Mouse (Mus musculus): Measurements from ENCODE around the gene Slc30a3.

The Slc30a3 gene

DNA sequence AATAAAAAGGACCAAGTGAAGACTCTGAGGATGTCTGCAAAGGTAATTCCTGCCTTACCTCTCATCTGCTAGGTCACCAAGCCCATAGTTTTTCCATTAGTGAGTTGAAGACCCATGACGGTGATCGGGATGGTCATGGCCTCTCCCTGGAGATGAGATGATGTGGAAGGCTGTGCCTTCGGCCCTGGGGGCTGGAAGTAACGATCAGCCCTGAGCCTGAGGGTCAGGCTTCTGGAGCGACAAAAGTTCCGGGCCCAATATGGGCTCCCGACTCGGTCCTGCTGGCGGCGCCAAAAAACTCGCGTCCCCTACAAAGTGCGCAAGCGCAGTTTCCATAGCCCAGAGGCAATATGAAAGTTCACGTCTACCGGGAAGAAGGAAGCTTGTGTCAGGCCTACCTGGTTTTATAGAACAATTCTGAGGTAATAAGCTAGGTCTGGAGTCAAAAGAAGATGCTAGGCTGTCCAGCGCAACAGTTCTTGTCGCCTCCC, at the start of gene Slc30a3:
TSS of gene Slc30a3 (minus strand) at position 238 of the 491 bp plus-strand sequence.
- no peak for DNase-seq (ENCODE audit: extremely low spot score, low read depth, low spot score)

DNA sequence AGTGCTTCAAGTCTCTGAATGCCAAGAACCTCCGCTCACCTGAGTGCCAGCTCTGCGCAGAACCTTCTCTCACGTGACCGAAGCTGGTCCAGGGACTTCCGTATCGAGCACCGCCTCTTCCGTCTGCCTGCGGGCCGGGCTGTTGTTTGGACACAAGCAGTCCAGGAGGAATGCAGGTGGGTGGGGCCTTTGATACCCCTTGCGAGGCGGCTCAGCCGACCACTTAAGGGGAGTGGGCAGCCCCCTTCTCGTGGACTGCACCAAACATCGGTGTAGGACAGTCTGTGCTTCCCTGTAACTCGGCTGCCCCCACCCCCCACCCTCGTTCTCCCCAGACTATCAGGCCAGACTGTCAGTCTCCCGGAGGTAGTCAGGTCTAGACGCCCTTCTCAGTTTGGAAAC, 46.1 kb upstream of the Slc30a3 start, which contains the start of gene Mpv17:
TSS of gene Mpv17 (minus strand) at position 100 of the 402 bp plus-strand sequence.
- peak; percentile 31 for DNase-seq (ENCODE audit: extremely low spot score, low read depth, low spot score)

DNA sequence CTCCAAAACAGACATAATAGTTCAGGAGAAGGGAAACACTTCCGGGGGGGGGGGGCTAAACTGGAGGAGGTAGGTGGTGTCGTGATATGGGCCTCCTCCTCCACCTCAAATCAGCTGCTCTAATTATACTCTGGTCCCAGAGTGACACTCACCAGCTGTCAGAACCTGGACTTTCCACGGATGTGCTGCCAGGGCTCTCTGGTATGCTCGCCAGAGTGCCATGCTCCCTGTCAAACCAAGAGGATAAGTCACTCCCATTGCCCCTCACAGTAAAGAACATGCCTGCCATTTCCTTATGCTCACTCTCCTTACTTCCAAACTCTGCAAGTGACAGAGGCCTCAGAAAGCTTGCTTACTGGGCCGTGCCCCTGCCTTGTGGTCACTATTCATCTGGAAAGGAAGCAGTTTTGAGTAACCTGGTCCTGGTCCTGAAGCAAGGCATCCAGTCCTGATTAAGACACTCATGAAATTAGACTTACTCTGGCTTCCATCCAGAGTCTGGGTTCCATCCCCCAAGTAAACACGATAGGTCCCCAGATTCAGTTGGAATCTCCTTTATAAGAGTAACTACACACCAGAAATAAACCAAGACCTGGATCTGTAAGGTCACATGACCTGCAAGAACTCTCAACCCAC, 45.6 kb upstream of the Slc30a3 start:
- no peak for DNase-seq (ENCODE audit: extremely low spot score, low read depth, low spot score)

DNA sequence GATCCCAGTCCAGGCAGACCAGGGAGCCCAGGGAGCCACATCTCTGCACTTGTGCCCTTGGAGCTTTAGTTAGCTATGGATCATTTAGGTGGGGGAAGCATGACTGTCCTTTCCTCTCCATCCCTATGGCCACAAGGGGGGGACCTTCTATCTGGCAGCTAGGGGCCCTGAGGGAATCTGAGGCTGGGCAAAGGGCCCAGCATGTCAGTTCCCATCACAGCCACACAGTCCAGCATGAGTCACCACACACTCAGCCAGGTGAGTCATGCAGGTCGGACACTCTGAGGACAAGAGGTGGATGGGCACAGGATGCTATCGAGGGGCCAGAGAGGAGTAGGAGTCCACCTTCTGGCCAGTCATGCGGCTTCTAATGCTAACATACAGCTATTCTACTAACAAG, 43.7 kb upstream of the Slc30a3 start:
- no peak for DNase-seq (ENCODE audit: extremely low spot score, low read depth, low spot score)

DNA sequence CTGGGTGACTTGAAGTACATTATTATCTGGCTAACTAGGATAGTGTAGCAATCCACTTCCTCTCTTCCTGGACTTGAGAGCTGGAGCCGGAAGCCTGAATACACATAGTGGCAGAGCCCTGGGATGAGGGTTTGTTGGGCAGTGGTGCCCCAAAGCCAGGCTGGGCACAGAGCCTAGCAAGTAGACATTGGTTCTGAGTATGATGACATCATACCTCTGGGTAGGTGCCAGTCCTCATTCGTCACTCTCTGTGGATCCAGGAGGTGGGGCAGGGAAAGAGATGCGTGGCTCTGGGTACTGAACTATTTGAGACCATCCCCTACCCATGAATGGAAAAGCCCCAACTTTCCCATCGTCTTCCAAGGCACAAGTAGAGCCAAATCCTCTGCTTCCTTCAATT, 41.7 kb upstream of the Slc30a3 start:
- DNase-seq (ENCODE audit: extremely low spot score, low read depth, low spot score), result no peak

DNA sequence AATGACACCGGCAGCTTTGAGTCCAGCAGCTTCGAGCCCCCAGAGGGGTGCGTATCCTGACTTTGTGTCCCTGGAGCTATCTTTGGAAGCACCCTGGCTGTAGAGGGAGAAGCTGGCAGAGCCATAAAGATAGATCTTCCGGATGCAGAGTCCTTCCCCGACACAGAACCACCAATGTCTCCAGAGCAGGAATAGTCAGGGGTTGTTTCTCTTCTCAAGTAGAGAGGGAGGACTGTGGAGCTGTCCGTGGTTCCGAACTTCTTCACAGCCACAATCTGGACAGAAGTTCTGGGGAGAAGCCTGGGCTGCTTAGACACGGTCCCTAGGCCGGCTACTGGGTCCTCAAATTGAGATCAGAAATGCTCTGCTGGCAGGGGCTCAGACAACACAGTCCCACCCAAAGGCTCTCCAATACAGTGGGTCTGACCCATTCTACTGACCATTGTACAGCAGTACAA, 31.0 kb upstream of the Slc30a3 start:
- no peak for DNase-seq (ENCODE audit: extremely low spot score, low read depth, low spot score)

DNA sequence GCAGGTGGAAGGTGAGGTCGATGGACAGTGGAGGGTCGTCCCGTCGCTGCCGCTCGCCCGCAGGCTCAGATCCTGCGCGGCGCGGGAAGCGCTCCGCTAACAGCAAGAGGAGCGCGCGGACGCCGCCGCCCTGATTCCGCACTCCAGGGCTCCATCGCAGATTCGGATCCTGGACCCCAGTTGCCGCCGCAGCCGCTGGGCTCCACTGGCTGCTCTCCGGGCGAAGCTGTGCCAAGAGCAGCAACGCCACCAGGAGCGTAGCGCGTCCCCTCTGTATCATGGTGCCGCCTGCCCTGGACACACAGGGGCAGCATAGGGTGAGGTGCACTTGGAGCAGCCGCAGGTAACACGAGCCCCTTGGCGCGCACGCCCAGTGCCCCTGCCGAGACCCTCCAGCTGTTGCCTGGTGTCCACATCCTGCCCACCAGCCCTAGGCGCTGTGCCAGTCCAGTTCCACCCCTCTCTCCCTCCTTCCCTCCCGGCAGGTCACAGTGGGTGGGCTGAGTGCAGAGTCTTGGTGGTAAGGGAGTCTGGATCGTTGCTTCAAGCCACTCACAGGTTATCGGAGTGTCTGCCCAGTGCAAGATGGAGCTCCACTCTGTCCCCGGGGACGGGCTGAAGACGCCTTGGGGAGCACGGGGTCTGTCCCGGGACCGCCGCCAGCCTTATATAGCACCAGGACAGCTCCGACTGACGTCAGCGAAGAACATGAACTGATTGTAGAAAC, 30.4 kb upstream of the Slc30a3 start, which contains the start of gene Ucn:
TSS of gene Ucn (minus strand) at position 589 of the 727 bp plus-strand sequence.
- no peak for DNase-seq (ENCODE audit: extremely low spot score, low read depth, low spot score)

DNA sequence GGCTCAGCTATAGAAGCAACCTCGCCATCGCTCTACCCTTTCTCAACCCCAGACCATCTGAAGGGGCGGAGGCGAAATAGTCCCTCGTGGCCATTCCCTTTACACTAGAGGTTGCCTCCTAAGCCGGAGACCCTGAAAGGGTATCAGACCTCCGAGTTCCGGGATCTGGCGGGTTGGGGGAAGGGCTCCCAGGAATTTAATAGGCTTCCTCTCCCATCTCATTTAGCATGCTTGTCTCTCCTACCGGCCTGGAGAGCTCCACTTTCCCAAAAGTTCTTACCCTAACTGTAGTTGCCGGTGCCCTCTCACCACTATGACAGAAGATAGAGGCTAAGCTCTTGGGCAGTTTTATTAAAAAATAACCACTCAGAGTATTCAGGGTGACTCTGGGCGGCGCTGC, 29.6 kb upstream of the Slc30a3 start:
- DNase-seq (ENCODE audit: extremely low spot score, low read depth, low spot score), result no peak

DNA sequence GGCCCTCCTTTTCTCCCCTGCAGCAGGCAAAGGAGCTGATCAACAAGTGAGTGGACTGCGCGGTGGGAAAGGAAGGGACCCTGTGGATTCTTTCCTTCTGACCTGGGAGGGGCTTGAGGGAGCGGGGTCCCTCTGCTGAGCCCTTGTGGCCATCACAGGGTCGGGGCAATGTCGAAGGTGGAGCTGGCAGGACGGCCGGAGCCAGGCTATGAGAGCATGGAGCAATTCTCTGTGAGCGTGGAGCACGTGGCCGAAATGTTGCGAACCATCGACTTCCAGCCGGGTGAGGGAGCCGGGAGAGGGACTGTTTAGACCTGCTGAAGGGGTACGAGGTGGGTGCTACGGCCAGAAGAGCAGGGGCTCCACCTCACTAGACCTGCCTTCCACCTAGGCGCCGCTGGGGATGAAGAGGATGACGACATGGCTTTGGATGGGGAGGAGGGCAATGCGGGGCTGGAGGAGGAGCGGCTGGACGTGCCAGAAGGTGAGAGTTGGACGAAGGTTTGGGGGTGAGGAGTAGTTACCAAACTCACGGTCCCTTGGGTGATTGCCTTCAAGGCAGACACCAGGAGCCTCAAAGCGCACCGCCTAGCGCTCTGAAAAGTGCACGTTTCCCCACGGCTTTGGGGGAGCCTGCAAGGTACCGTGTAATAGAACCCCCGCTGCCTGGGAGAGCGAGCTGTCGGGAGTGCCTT, 28.8 kb upstream of the Slc30a3 start:
- DNase-seq (ENCODE audit: extremely low spot score, low read depth, low spot score), result no peak

DNA sequence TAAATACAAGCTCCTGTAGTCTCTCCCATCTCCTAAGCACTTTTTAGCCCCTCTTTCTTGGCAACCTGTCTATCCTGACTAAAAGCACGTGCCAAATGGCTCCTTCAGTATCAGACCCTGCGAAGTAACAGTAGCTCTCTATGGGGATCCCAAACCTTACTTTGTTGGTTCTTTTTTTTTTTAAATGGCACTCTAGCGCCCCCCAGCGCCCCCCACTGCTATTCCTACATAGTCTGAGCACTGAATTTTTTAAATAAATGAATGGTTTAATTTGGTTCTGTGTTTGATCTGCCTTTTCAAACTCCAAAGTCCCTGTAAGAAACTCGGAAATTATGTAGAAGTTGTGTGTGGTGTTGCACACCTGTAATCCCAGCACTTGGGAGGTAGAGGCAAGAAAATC, 18.0 kb upstream of the Slc30a3 start:
- DNase-seq (ENCODE audit: extremely low spot score, low read depth, low spot score), result no peak

DNA sequence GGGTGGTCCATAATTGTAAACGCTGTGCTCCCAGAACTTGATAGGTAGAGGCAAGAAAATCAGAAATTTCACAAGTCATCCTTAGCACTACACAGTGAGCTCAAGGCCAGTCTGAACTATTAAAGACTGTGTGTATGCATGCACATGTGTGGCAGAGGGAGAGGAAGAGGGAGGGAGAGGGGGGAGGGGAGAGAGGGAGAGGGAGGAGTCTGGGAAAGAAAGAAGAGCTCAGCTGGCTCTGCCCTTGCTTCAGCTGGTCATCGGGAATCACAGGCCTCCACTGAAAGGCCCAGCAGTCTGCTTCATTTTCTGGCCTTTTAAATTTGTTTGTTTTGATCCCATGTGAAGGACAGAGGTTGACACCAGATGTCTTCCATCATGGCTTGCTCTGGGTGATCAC, 15.4 kb upstream of the Slc30a3 start:
- no peak for DNase-seq (ENCODE audit: extremely low spot score, low read depth, low spot score)

DNA sequence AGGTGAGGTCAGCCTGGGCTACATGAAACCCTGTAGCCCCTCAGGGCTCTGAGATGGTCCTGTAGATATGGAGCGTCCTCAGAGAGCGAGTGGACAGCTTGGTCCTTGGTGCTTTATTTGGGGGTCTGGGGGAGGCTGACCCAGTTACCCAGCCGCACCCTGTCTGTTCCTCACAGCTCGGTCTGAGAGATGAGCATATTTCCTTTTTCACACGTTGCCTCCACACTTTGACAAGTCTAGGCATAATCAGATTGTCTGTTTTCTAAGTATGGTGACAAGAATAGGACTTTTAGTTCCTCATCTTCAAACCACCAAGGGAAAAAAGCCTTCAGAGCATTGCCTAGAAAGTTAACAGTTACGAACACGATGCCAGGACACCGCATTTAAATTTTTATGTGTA, 13.1 kb upstream of the Slc30a3 start:
- DNase-seq (ENCODE audit: extremely low spot score, low read depth, low spot score), result no peak

DNA sequence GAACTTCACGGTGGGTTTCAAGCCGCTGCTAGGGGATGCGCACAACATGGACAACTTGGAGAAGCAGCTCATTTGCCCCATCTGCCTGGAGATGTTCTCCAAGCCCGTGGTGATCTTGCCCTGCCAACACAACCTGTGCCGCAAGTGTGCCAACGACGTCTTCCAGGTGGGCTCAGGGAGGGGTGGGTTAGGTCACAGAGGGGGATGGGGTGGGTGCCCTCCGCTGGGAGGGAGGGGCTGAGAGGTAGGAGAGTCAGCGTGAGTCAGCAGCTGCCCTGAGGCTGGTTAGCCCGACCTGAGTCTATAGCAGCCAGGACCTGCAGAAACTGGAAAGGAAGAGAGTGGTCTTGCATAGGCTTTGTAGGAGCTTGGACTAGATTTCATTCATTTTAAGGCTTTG, 8.9 kb upstream of the Slc30a3 start:
- DNase-seq (ENCODE audit: extremely low spot score, low read depth, low spot score), result no peak

DNA sequence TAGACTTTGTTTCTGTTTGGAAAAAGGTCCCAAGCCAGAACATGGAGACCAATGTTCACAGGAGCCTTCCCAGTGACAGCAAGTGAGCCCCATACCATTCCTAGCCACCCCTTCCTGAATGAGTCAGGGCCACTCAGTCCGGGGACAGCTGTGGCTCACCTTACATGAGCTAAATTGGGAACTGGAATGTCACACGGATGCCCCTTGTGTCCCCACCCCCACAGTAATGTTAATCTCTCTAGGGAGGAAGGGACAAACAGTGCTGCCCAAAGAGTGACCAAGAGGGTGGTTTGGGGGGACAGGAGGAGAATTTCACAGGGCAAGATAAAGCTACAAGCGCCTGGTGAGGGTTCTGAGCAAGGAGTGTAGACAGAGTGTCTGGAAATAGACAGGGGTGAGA, 8.3 kb upstream of the Slc30a3 start, which contains the start of gene Trim54:
TSS of gene Trim54 (plus strand) at position 359 of the 400 bp plus-strand sequence.
- no peak for DNase-seq (ENCODE audit: extremely low spot score, low read depth, low spot score)

DNA sequence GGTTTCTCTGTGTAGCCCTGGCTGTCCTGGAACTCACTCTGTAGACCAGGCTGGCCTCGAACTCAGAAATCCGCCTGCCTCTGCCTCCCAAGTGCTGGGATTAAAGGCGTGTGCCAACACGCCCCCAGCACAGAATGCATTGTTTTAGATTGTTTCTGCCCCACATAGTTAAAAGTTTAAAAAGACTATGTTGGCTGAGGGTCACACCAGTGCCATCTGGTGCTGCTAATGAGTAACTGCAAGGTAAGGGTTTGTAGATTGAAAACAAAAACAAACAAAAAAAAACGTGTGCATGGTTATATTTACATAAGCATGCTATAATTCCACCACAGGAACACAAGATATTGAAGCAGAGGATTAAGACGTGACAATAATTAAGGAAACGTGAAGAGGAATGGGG, 2.7 kb upstream of the Slc30a3 start:
- DNase-seq (ENCODE audit: extremely low spot score, low read depth, low spot score), result no peak

DNA sequence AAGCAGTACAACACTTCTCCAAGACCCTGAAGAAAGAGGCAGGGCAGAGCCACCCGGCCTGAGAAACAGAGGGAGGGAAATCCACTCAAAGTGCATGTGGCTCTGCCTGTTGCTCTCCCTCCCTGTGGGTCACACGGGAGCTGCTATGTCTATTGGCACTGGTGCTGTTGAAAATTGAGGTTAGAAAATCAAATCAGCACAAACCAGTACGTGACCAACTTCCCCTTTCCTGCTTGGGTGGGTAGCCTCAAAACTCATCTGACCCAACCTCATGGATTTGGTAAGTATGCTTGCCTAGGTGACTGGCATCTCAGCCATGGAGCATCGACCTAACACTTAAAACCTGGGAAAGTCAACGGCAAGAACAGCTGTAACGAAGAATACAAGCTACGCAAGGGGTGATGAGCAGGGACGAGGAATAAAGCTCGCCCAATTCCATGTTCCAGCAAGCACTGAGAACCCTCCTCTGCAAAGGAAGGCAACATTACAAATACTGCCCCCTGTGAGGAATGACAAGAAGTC, 2.2 kb downstream of the Slc30a3 start, which contains the start of gene Dnajc5g:
TSS of gene Dnajc5g (plus strand) at position 472 of the 522 bp plus-strand sequence.
- no peak for DNase-seq (ENCODE audit: extremely low spot score, low read depth, low spot score)

DNA sequence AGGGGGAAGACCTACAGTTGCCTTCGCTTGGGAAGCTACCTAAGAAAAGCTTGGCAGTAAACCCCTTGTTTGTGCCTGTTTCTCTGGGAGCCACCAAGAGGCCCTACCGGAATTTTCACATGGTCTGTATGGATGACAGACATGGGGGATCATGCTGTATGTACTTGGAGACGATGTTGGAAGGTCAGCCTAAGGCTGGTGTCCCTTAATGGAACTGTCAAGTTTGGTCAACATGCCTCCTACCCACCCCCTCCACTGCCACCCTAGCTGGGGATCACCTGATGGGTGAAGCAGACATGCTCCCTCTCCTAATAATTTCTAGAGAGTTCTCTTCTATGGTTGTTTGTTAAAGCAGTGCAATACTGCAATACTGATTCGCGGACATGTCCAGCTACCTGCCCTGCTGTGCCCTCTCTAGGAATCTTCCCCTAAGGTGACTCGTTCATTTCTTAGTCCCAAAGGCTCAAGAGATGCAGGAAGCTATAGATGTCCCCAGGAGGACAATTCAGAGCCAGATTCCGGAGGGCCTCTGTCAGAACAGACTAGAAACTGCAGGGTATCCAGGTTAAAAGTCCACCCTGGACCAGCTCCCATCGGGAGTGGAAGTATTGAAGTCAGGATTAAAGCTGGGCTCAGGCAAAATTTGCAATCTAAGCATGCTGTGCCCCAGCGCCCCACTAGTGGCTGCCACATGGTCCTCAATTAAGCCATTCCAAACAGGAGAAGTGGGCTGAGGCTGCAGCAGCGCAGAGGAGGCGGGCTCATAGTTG, 12.1 kb downstream of the Slc30a3 start:
- DNase-seq (ENCODE audit: extremely low spot score, low read depth, low spot score), result no peak

DNA sequence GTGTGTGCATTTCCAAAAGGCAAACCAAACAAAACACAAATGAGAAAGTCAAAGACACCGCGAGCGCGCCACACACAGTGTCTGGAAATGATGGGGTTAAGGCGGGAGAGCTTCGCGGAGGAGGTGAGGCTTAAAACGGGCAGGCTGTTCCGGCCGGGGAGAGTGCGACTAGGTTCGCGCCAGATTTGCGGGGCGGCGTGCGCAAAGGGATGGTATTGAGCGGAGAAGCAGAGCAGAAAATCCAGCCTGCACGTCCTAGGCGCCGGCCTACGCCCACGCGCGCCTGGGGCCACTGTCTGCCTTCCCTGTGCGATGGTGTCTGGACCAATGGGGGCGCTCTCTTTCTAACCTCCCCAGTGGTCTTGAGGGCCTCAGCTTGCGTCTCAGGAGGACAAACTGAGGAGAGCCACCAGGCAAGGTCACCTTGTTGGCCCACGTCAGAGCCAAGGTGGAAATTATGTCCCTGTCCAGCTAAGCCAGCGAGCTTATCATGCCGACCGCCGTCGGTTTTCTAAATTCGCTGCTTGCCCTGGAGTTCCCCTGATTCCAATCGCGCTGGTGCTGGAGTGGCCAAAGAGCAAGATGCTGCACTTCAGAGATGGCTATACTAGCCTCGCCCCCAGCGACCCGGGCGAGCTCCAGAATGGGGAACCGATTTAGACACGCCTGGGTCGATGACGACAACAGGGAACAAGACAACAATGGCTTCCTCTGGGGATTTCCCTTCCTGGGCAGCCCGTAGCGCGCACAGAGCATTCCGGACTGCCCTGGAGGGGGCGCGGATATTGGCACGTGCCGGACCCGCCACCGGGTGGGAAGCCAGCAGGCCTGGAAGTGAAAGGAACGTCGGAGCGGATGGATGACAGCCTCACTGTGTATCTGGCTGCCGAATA, 13.0 kb downstream of the Slc30a3 start:
- no peak for DNase-seq (ENCODE audit: extremely low spot score, low read depth, low spot score)

DNA sequence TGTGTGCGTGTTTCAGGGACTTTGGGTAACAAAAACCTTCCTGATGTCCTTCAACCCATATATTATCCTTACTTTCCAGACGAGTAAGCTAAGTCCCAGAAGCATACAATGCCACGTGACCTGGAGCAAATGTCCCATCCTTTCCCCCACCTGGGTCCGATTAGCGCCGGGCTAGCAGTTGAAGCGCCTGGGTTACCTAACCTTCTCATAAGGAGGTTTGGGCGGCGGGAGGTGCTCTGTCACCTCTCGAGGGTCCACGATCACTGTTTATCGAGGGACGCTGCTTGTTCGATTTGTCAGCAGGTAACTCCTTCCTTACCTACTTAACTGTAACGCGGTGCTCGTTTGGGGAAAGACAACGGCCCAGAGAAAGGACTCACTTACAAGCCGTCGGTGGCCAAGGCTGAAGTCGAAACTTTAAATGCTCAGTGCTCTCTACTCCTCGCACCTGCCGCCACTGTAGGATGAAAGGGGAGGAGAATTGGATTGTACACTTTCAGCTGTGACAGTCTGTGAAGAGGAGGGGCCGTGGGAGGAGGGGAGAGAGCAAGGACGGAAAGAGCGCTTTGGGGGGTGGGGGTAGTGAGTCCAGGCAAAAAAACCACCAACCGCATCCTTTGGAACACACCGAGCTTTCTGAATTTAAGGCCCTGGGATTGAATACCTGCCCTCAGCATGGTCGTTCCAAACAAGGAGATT, 13.8 kb downstream of the Slc30a3 start:
- DNase-seq (ENCODE audit: extremely low spot score, low read depth, low spot score), result no peak
